Mouse (Mus musculus): ENCODE data around the gene Tet1. TPM values are rescaled to one million over a fixed set of nuclear protein-coding genes. Genes with fewer than 3 reads are reported as not detected.

The Tet1 gene
- polyA plus RNA-seq, 1 experiment, result 0.48 TPM

- H3K4me2 ChIP-seq (ENCODE audit: low read depth), result no peak overlapping the region
- no peak for TF ChIP-seq POLR2AphosphoS2 (IDR thresholded peaks at IDR 0.05; ENCODE audit: insufficient read length, low read depth)
- TF ChIP-seq REST (IDR thresholded peaks at IDR 0.05; ENCODE audit: insufficient read depth, insufficient read length), result no peak
- no peak for TF ChIP-seq TCF3 (IDR thresholded peaks at IDR 0.05; ENCODE audit: insufficient read length, low read depth)
- no peak for TF ChIP-seq MYOG (IDR thresholded peaks at IDR 0.05; ENCODE audit: control insufficient read depth in 1 of 3, insufficient read depth in 1 of 3, insufficient read length in 2 of 3, low read depth in 2 of 3)
- TF ChIP-seq USF1 (IDR thresholded peaks at IDR 0.05; ENCODE audit: low read depth), result no peak
- no peak for TF ChIP-seq SRF (IDR thresholded peaks at IDR 0.05; ENCODE audit: control insufficient read depth, insufficient read length, low read depth)
- TF ChIP-seq POLR2A (IDR thresholded peaks at IDR 0.05; ENCODE audit: insufficient read length, low read depth), result no peak
- TF ChIP-seq E2F4 (IDR thresholded peaks at IDR 0.05; ENCODE audit: insufficient read depth), result no peak
- no peak overlapping the region for H3ac ChIP-seq (ENCODE audit: control insufficient read depth, insufficient read length)
- no peaks in the 10 kb centered on the region for H3K36me3 ChIP-seq (ENCODE audit: control insufficient read depth, insufficient read depth)
- no peaks in the 10 kb centered on the region for H3K79me2 ChIP-seq (ENCODE audit: control insufficient read depth, insufficient read depth)
- H3K4me3 ChIP-seq, result no peak overlapping the region
- H3K27me3 ChIP-seq (ENCODE audit: control insufficient read depth, insufficient read depth, insufficient read length), result no peaks in the 10 kb centered on the region
These were observed 2.5 kb downstream of the Tet1 start for GRCm38 (mm10) chr10:62906336-62906735.

- Histone ChIP-seq H3ac (ENCODE audit: control insufficient read depth, insufficient read length) (no peak overlapping the region), H3K36me3 (ENCODE audit: control insufficient read depth, insufficient read depth) (no peaks in the 10 kb centered on the region), H3K4me3 (no peak overlapping the region), H3K79me2 (ENCODE audit: control insufficient read depth, insufficient read depth) (no peaks in the 10 kb centered on the region), H3K27me3 (ENCODE audit: control insufficient read depth, insufficient read depth, insufficient read length) (no peaks in the 10 kb centered on the region), H3K4me2 (ENCODE audit: low read depth) (no peak overlapping the region)
- TF ChIP-seq POLR2AphosphoS2 (IDR thresholded peaks at IDR 0.05; ENCODE audit: insufficient read length, low read depth) (no peak), CEBPB (IDR thresholded peaks at IDR 0.05; ENCODE audit: insufficient read depth, poor library complexity, severe bottlenecking) (no peak), E2F4 (IDR thresholded peaks at IDR 0.05; ENCODE audit: insufficient read depth) (no peak), MYOD1 (IDR thresholded peaks at IDR 0.05; ENCODE audit: control insufficient read depth in 1 of 3, insufficient read length in 2 of 3, low read depth in 2 of 3) (no peak), MAX (IDR thresholded peaks at IDR 0.05; ENCODE audit: low read depth) (no peak), USF1 (IDR thresholded peaks at IDR 0.05; ENCODE audit: low read depth) (no peak), REST (IDR thresholded peaks at IDR 0.05; ENCODE audit: insufficient read depth, insufficient read length) (no peak), TCF12 (IDR thresholded peaks at IDR 0.05; ENCODE audit: insufficient read depth, poor library complexity, severe bottlenecking) (no peak), SRF (IDR thresholded peaks at IDR 0.05; ENCODE audit: control insufficient read depth, insufficient read length, low read depth) (no peak), MYOG (IDR thresholded peaks at IDR 0.05; ENCODE audit: control insufficient read depth in 1 of 3, insufficient read depth in 1 of 3, insufficient read length in 2 of 3, low read depth in 2 of 3) (no peak), POLR2A (IDR thresholded peaks at IDR 0.05; ENCODE audit: insufficient read length, low read depth) (no peak), TCF3 (IDR thresholded peaks at IDR 0.05; ENCODE audit: insufficient read length, low read depth) (no peak)
These were observed 6.0 kb downstream of the Tet1 start for GRCm38 (mm10) chr10:62902829-62903228.

- TF ChIP-seq E2F4 (IDR thresholded peaks at IDR 0.05; ENCODE audit: insufficient read depth) (no peak), REST (IDR thresholded peaks at IDR 0.05; ENCODE audit: insufficient read depth, insufficient read length) (no peak), POLR2A (IDR thresholded peaks at IDR 0.05; ENCODE audit: insufficient read length, low read depth) (no peak), TCF3 (IDR thresholded peaks at IDR 0.05; ENCODE audit: insufficient read length, low read depth) (no peak), POLR2AphosphoS2 (IDR thresholded peaks at IDR 0.05; ENCODE audit: insufficient read length, low read depth) (no peak), MYOD1 (IDR thresholded peaks at IDR 0.05; ENCODE audit: control insufficient read depth in 1 of 3, insufficient read length in 2 of 3, low read depth in 2 of 3) (no peak), TCF12 (IDR thresholded peaks at IDR 0.05; ENCODE audit: insufficient read depth, poor library complexity, severe bottlenecking) (no peak), SRF (IDR thresholded peaks at IDR 0.05; ENCODE audit: control insufficient read depth, insufficient read length, low read depth) (no peak), MYOG (IDR thresholded peaks at IDR 0.05; ENCODE audit: control insufficient read depth in 1 of 3, insufficient read depth in 1 of 3, insufficient read length in 2 of 3, low read depth in 2 of 3) (no peak), CEBPB (IDR thresholded peaks at IDR 0.05; ENCODE audit: insufficient read depth, poor library complexity, severe bottlenecking) (no peak), MAX (IDR thresholded peaks at IDR 0.05; ENCODE audit: low read depth) (no peak), USF1 (IDR thresholded peaks at IDR 0.05; ENCODE audit: low read depth) (no peak)
- no peak overlapping the region for H3K4me2 ChIP-seq (ENCODE audit: low read depth)
- H3K27me3 ChIP-seq (ENCODE audit: control insufficient read depth, insufficient read depth, insufficient read length), result no peaks in the 10 kb centered on the region
- no peaks in the 10 kb centered on the region for H3K36me3 ChIP-seq (ENCODE audit: control insufficient read depth, insufficient read depth)
- no peaks in the 10 kb centered on the region for H3K79me2 ChIP-seq (ENCODE audit: control insufficient read depth, insufficient read depth)
- no peak overlapping the region for H3K4me3 ChIP-seq
- no peak overlapping the region for H3ac ChIP-seq (ENCODE audit: control insufficient read depth, insufficient read length)
These were observed 7.0 kb downstream of the Tet1 start for GRCm38 (mm10) chr10:62901826-62902225.

DNA sequence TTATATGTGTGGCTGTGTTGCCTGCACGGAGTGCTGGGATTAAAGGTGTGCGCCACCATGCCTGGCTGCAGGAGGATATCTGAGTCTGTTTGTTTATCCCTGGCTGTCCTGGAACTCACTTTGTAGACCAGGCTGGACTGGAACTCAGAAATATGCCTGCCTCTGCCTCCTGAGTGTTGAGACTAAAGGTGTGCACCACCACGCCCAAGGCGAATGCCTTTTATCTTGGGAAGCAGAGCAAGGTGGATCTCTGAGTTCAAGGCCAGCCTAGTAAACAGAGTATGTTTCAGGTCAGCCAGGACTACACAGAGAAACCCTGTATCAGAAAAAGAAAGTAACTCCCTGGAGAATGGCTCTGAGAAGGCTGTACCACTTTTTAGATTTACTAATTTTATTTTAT is 8.7 kb downstream of the Tet1 start:
- H3K79me2 ChIP-seq (ENCODE audit: control insufficient read depth, insufficient read depth), result no peaks in the 10 kb centered on the region
- H3K27me3 ChIP-seq (ENCODE audit: control insufficient read depth, insufficient read depth, insufficient read length), result no peaks in the 10 kb centered on the region
- no peaks in the 10 kb centered on the region for H3K36me3 ChIP-seq (ENCODE audit: control insufficient read depth, insufficient read depth)
- no peak overlapping the region for H3ac ChIP-seq (ENCODE audit: control insufficient read depth, insufficient read length)
- H3K4me3 ChIP-seq, result no peak overlapping the region
- no peak overlapping the region for H3K4me2 ChIP-seq (ENCODE audit: low read depth)
- TF ChIP-seq USF1 (IDR thresholded peaks at IDR 0.05; ENCODE audit: low read depth) (no peak), E2F4 (IDR thresholded peaks at IDR 0.05; ENCODE audit: insufficient read depth) (no peak), REST (IDR thresholded peaks at IDR 0.05; ENCODE audit: insufficient read depth, insufficient read length) (no peak), POLR2A (IDR thresholded peaks at IDR 0.05; ENCODE audit: insufficient read length, low read depth) (no peak), POLR2AphosphoS2 (IDR thresholded peaks at IDR 0.05; ENCODE audit: insufficient read length, low read depth) (no peak), SRF (IDR thresholded peaks at IDR 0.05; ENCODE audit: control insufficient read depth, insufficient read length, low read depth) (no peak), MAX (IDR thresholded peaks at IDR 0.05; ENCODE audit: low read depth) (no peak), CEBPB (IDR thresholded peaks at IDR 0.05; ENCODE audit: insufficient read depth, poor library complexity, severe bottlenecking) (no peak)

DNA sequence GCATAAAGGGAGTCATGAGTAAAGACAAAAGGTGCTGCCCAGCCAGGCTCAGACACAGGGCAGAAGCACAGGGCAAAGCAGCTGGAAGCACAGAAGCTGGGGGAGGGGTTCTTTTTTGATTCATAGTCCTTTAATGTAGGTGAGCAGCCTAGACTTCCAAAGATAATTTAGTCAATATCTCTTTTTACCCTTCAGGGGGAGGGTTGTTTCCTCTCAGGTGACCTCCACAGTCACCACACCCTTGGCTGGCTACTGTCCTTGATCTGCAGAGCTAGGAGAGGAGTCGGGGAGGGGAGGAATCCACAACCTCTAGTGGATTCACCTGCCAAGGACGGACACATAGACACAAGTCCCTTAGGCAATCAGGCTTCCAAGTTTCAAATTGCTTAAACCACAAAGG is 10.7 kb downstream of the Tet1 start:
- Histone ChIP-seq H3K4me2 (ENCODE audit: low read depth) (no peak overlapping the region), H3ac (ENCODE audit: control insufficient read depth, insufficient read length) (no peak overlapping the region), H3K79me2 (ENCODE audit: control insufficient read depth, insufficient read depth) (no peaks in the 10 kb centered on the region), H3K27me3 (ENCODE audit: control insufficient read depth, insufficient read depth, insufficient read length) (no peaks in the 10 kb centered on the region), H3K36me3 (ENCODE audit: control insufficient read depth, insufficient read depth) (no peaks in the 10 kb centered on the region), H3K4me3 (no peak overlapping the region)
- no peak for TF ChIP-seq POLR2AphosphoS2 (IDR thresholded peaks at IDR 0.05; ENCODE audit: insufficient read length, low read depth)
- TF ChIP-seq E2F4 (IDR thresholded peaks at IDR 0.05; ENCODE audit: insufficient read depth), result no peak
- TF ChIP-seq USF1 (IDR thresholded peaks at IDR 0.05; ENCODE audit: low read depth), result no peak
- TF ChIP-seq TCF12 (IDR thresholded peaks at IDR 0.05; ENCODE audit: insufficient read depth, poor library complexity, severe bottlenecking), result no peak
- TF ChIP-seq MYOG (IDR thresholded peaks at IDR 0.05; ENCODE audit: control insufficient read depth in 1 of 3, insufficient read depth in 1 of 3, insufficient read length in 2 of 3, low read depth in 2 of 3), result no peak
- TF ChIP-seq MAX (IDR thresholded peaks at IDR 0.05; ENCODE audit: low read depth), result no peak
- TF ChIP-seq TCF3 (IDR thresholded peaks at IDR 0.05; ENCODE audit: insufficient read length, low read depth), result no peak
- TF ChIP-seq SRF (IDR thresholded peaks at IDR 0.05; ENCODE audit: control insufficient read depth, insufficient read length, low read depth), result no peak
- TF ChIP-seq REST (IDR thresholded peaks at IDR 0.05; ENCODE audit: insufficient read depth, insufficient read length), result no peak
- no peak for TF ChIP-seq CEBPB (IDR thresholded peaks at IDR 0.05; ENCODE audit: insufficient read depth, poor library complexity, severe bottlenecking)
- TF ChIP-seq MYOD1 (IDR thresholded peaks at IDR 0.05; ENCODE audit: control insufficient read depth in 1 of 3, insufficient read length in 2 of 3, low read depth in 2 of 3), result no peak
- no peak for TF ChIP-seq POLR2A (IDR thresholded peaks at IDR 0.05; ENCODE audit: insufficient read length, low read depth)
